Comparison of ENCODE assay signal across 24 mouse cellular contexts in genomic region chr17:12369393-12369792, GRCm38 (mm10). TPM values are rescaled to one million over a fixed set of nuclear protein-coding genes. Genes with fewer than 3 reads are reported as not detected.
"Had no signal": no experiment of that assay in that cellular context is flagged by ENCODE, and none has a peak within 500 bp of the region (broad histone marks: within the 10 kb centered on the region; RNA-seq: fewer than 3 reads in every experiment).

No protein-coding gene starts in this region.

- H3K27ac ChIP-seq: lung, embryonic 15.5 days; macrophage; midbrain, embryonic 13.5 days; midbrain, embryonic 15.5 days; neural tube, embryonic 13.5 days; neural tube, embryonic 15.5 days; stomach, embryonic 15.5 days; stomach, postnatal 0 days had no signal

- DNase-seq: lung, adult 2 months; lung, postnatal 14 days; lung, postnatal 36 days; retina, postnatal 1 day; right cerebral cortex, adult 18-20 months; right cerebral cortex, postnatal 25 days; right cerebral cortex, postnatal 4 days; thymus, adult 2 months; thymus, postnatal 25 days; thymus, postnatal 4 days had no signal

- H3K4me2 ChIP-seq: lung, embryonic 15.5 days; midbrain, embryonic 11.5 days; midbrain, embryonic 13.5 days; midbrain, embryonic 15.5 days; neural tube, embryonic 13.5 days; neural tube, embryonic 15.5 days; stomach, embryonic 15.5 days had no signal

- H3K36me3 ChIP-seq: lung, embryonic 15.5 days; midbrain, embryonic 13.5 days; midbrain, embryonic 15.5 days; neural tube, embryonic 13.5 days; neural tube, embryonic 15.5 days; stomach, embryonic 15.5 days had no signal

- H3K9me3 ChIP-seq: lung, embryonic 15.5 days; midbrain, embryonic 13.5 days; midbrain, embryonic 15.5 days; neural tube, embryonic 13.5 days; neural tube, embryonic 15.5 days; stomach, embryonic 15.5 days had no signal

- H3K27me3 ChIP-seq: lung, embryonic 15.5 days; midbrain, embryonic 13.5 days; neural tube, embryonic 13.5 days; neural tube, embryonic 15.5 days; stomach, embryonic 15.5 days had no signal

- H3K4me3 ChIP-seq: lung, embryonic 15.5 days; megakaryocyte, embryonic 14.5 days; midbrain, embryonic 13.5 days; midbrain, embryonic 15.5 days; neural tube, embryonic 13.5 days; neural tube, embryonic 15.5 days; stomach, embryonic 15.5 days had no signal

- H3K9ac ChIP-seq: lung, embryonic 15.5 days; midbrain, embryonic 13.5 days; midbrain, embryonic 15.5 days; neural tube, embryonic 13.5 days; neural tube, embryonic 15.5 days; stomach, embryonic 15.5 days had no signal

- ATAC-seq: lung, postnatal 0 days; midbrain, embryonic 13.5 days; midbrain, embryonic 15.5 days had no signal

RNA-seq across cellular contexts. Expression of gene Plg, which starts 9.0 kb away (rescaled TPM):
- polyA plus RNA-seq: macrophage; midbrain, embryonic 11.5 days; midbrain, postnatal 0 days; neural tube, embryonic 11.5 days; urinary bladder, adult 2 months had no signal
